Mouse (Mus musculus): ENCODE data around the gene Ccdc183. TPM values are rescaled to one million over a fixed set of nuclear protein-coding genes. Genes with fewer than 3 reads are reported as not detected.

The Ccdc183 gene
- polyA plus RNA-seq (2012; rRNA removed): not detected in 2 replicates

GRCm38 (mm10) chr2:25617578-25617977 lies at the start of gene Ccdc183:
Ccdc183 (minus strand) TSS chr2:25617678.

GRCm38 (mm10) chr2:25657652-25658051 lies 40.2 kb upstream of the Ccdc183 start, which contains the start of gene Lcn5:
Lcn5 (plus strand) TSS chr2:25657952.

GRCm38 (mm10) chr2:25652902-25653301 lies 35.4 kb upstream of the Ccdc183 start, which contains the start of gene Lcn8:
Lcn8 (plus strand) TSS chr2:25653120.

GRCm38 (mm10) chr2:25627811-25628210 lies 10.3 kb upstream of the Ccdc183 start, which contains the start of gene Fcna:
Fcna (minus strand) TSS chr2:25628030.

GRCm38 (mm10) chr2:25621229-25622200 lies 4.0 kb upstream of the Ccdc183 start, which contains the start of gene Tmem141:
Tmem141 (minus strand) TSS chr2:25622005.

DNA sequence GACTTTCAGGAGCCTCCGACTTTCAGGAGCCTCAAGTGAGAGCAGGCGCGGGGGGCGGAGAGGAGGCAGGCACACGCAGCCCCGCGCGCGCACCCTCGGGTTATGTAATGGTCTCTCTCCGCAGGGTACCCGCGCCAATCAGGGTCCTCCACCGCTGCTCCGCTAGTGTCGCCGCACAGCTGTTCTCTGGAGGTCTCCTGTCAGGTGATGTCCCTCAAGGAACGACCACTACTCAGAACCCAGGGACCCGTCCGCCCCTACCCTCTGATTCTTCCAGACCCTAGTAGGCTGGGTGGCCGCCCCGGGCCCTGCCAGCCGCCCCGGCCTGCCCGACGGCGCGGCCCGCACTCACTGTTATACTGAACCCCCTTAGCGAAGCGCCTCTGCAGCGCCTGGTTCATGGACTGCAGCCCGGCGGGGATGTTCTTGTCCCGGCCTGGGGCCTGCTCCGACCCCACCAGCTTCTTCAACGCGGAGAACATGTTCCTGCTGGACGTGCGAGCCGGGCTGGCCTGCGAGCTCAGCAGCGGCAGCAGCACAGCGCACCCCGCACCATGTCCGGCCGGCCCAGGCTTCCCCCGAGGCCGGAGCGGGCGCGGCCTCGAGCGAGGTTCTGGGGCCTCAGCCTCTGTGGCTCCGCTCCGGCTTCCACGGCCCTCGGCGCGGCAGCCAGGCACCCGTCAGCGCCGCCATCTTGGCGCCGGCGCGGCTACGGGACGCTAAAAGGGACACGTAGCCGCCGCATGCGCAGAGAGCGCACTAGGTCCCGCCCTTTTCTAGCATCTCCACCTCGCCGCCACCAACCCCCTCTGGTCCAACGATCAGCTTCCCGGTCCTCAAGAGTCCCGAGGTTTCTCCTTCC lies 9.5 kb downstream of the Ccdc183 start, which contains the start of gene Rabl6:
Gene Rabl6, minus strand, starts transcription at position 761 of the 862 bp plus-strand sequence.

GRCm38 (mm10) chr2:25581294-25581864 lies 36.1 kb downstream of the Ccdc183 start, which contains the start of gene Ajm1:
Ajm1 (minus strand) TSS chr2:25581757.

DNA sequence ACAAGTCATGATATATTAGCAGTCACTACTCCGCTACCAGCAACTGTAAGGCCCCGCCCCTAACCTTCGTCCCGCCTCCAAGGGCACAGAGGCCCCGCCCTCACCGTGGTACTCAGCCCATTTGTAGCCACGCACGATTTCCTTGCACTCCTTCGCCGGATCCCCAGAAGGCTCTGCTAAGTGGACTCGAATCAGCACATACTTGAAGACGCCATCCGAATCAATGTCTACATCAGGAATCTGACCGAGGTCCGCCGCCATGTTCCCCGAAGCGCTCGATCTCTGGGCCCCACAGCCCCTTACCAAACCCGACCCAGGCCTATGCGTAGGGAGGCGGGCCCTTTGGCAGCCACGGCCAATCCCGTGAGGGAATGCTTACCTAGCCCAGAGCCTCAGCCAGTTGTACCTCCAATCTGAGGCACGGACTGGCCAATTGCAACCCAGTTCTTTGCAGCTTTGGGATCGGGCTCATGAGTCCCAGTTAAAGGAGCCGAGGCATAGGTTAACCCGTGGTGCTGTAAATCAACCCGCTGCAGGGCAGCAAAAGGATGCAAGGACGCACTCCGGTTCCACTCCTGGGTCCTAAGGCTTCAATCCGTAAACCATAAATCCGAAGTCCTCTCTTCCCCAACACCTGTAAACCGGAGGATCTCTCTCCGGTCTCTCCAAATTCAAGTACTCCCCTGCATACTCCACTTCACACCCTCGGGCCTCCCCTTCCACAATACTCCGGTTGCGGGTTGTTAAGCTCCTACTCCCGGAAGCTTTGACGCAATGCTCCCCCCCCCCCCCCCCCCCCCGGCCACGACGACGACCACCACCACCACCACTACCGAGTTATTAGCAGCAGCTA lies 42.7 kb downstream of the Ccdc183 start, which contains the start of the genes Mamdc4 and Phpt1:
Gene Mamdc4, minus strand, starts transcription at position 267 of the 853 bp plus-strand sequence.
Gene Phpt1, minus strand, starts transcription at position 646 of the 853 bp plus-strand sequence.

Other genes starting within 250 kb of the Ccdc183 start
- 18.3 and 19.0 TPM in 2 replicates for gene Sapcd2, start 245.4 kb downstream of the Ccdc183 start, polyA plus RNA-seq (2012; rRNA removed)
- gene Entpd2, start 221.8 kb downstream of the Ccdc183 start, polyA plus RNA-seq (2012; rRNA removed): 0.18 and 0.22 TPM in 2 replicates
- 3.2 and 3.7 TPM in 2 replicates for gene Npdc1, start 218.3 kb downstream of the Ccdc183 start, polyA plus RNA-seq (2012; rRNA removed)
- gene Fut7, start 194.4 kb downstream of the Ccdc183 start, polyA plus RNA-seq (2012; rRNA removed): 0.37 and 0.68 TPM in 2 replicates
- 1.9 and 2.4 TPM in 2 replicates for gene Abca2, start 189.0 kb downstream of the Ccdc183 start, polyA plus RNA-seq (2012; rRNA removed)
- 0.14 and 0.23 TPM in 2 replicates for gene Clic3, start 160.8 kb downstream of the Ccdc183 start, polyA plus RNA-seq (2012; rRNA removed)
- 7.5 and 7.9 TPM in 2 replicates for gene Paxx, start 156.6 kb downstream of the Ccdc183 start, polyA plus RNA-seq (2012; rRNA removed)
- gene Ptgds, start 147.6 kb downstream of the Ccdc183 start, polyA plus RNA-seq (2012; rRNA removed): 0.21 TPM in 2 replicates
- not detected in 2 replicates for gene Lcn12, start 123.8 kb downstream of the Ccdc183 start, polyA plus RNA-seq (2012; rRNA removed)
- gene Fbxw5, start 116.9 kb downstream of the Ccdc183 start, polyA plus RNA-seq (2012; rRNA removed): 4.5 and 8.5 TPM in 2 replicates
- gene C8g, start 116.0 kb downstream of the Ccdc183 start, polyA plus RNA-seq (2012; rRNA removed): 19.1 and 24.6 TPM in 2 replicates
- gene Traf2, start 70.7 kb downstream of the Ccdc183 start, polyA plus RNA-seq (2012; rRNA removed): 5.3 and 6.8 TPM in 2 replicates
- 107 and 113 TPM in 2 replicates for gene Edf1, start 59.8 kb downstream of the Ccdc183 start, polyA plus RNA-seq (2012; rRNA removed)
- gene Mamdc4, start 42.8 kb downstream of the Ccdc183 start, polyA plus RNA-seq (2012; rRNA removed): 6.2 and 6.3 TPM in 2 replicates
- 32.3 and 33.8 TPM in 2 replicates for gene Phpt1, start 42.5 kb downstream of the Ccdc183 start, polyA plus RNA-seq (2012; rRNA removed)
- gene Ajm1, start 35.9 kb downstream of the Ccdc183 start, polyA plus RNA-seq (2012; rRNA removed): 0.02 and 0.06 TPM in 2 replicates
- 20.4 and 22.4 TPM in 2 replicates for gene Rabl6, start 9.2 kb downstream of the Ccdc183 start, polyA plus RNA-seq (2012; rRNA removed)
- 9.5 and 10.0 TPM in 2 replicates for gene Tmem141, start 4.3 kb upstream of the Ccdc183 start, polyA plus RNA-seq (2012; rRNA removed)
- 21.6 and 24.9 TPM in 2 replicates for gene Fcna, start 10.4 kb upstream of the Ccdc183 start, polyA plus RNA-seq (2012; rRNA removed)
- gene Lcn8, start 35.4 kb upstream of the Ccdc183 start, polyA plus RNA-seq (2012; rRNA removed): not detected in 2 replicates
- gene Lcn5, start 40.3 kb upstream of the Ccdc183 start, polyA plus RNA-seq (2012; rRNA removed): not detected in 2 replicates
- gene Lcn6, start 59.1 kb upstream of the Ccdc183 start, polyA plus RNA-seq (2012; rRNA removed): not detected in 2 replicates
- gene Lcn10, start 65.0 kb upstream of the Ccdc183 start, polyA plus RNA-seq (2012; rRNA removed): not detected in 2 replicates
- not detected in 2 replicates for gene Obp2a, start 82.4 kb upstream of the Ccdc183 start, polyA plus RNA-seq (2012; rRNA removed)
- gene Bmyc, start 89.1 kb upstream of the Ccdc183 start, polyA plus RNA-seq (2012; rRNA removed): 4.2 TPM in 2 replicates
- gene Obp2b, start 119.3 kb upstream of the Ccdc183 start, polyA plus RNA-seq (2012; rRNA removed): not detected in 2 replicates
- not detected in 2 replicates for gene Lcn3, start 147.9 kb upstream of the Ccdc183 start, polyA plus RNA-seq (2012; rRNA removed)
- gene Lcn11, start 159.3 kb upstream of the Ccdc183 start, polyA plus RNA-seq (2012; rRNA removed): not detected in 2 replicates
- not detected in 2 replicates for gene Gm13539, start 164.6 kb upstream of the Ccdc183 start, polyA plus RNA-seq (2012; rRNA removed)
- not detected in 2 replicates for gene Glt6d1, start 198.2 kb upstream of the Ccdc183 start, polyA plus RNA-seq (2012; rRNA removed)
- gene Lcn9, start 205.5 kb upstream of the Ccdc183 start, polyA plus RNA-seq (2012; rRNA removed): not detected in 2 replicates
- not detected in 2 replicates for gene Sohlh1, start 229.6 kb upstream of the Ccdc183 start, polyA plus RNA-seq (2012; rRNA removed)
- gene Kcnt1, start 246.1 kb upstream of the Ccdc183 start, polyA plus RNA-seq (2012; rRNA removed): 0.02 TPM in 1 of 2 replicates, not detected in the other

Measured in liver, embryonic 14 days (tissue).